Comparison of ENCODE assay signal across 16 mouse cellular contexts in the genomic region with DNA sequence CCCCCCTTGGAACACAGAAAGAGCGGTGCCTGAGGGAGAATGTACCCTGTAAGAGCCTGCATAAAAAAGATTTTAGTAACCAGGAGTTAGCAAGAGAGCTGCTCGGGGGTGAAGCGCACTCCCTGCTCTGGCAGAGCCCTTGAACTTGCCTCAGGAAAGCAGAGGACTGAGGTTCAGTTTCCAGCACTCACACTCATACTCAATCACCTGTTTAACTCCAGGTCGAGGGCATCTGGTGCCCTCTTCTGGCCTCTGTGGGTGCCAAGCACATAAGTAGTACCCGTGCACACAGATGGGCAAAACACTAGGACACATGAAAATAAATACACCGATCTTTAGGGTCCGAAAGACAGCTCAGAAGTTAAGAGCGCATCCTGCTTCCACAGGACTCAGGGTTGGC.
"Had no signal": no experiment of that assay in that cellular context is flagged by ENCODE, and none has a peak within 500 bp of the region (broad histone marks: within the 10 kb centered on the region; RNA-seq: fewer than 3 reads in every experiment).

No protein-coding gene starts in this region.

- ATAC-seq: inflammation-experienced regulatory T-cells, adult 6 months had no signal

- H3K4me1 ChIP-seq: kidney, embryonic 15.5 days; limb, embryonic 10.5 days; liver, embryonic 15.5 days; megakaryocyte, embryonic 14.5 days; midbrain, embryonic 12.5 days had no signal

- DNase-seq: kidney, adult 2 months; kidney, postnatal 25 days; lung, adult 2 months; lung, postnatal 10 days; right cerebral cortex, adult 18-20 months; right cerebral cortex, postnatal 25 days; thymus, adult 2 months; thymus, postnatal 36 days had no signal

- H3K27ac ChIP-seq: kidney, embryonic 15.5 days; limb, embryonic 10.5 days; liver, embryonic 15.5 days; macrophage; midbrain, embryonic 12.5 days had no signal

- H3K36me3 ChIP-seq: kidney, embryonic 15.5 days; limb, embryonic 10.5 days; liver, embryonic 15.5 days; midbrain, embryonic 12.5 days had no signal

- H3K4me3 ChIP-seq: kidney, embryonic 15.5 days; limb, embryonic 10.5 days; liver, embryonic 15.5 days; megakaryocyte, embryonic 14.5 days; midbrain, embryonic 12.5 days had no signal

- H3K9me3 ChIP-seq: kidney, embryonic 15.5 days; limb, embryonic 10.5 days; liver, embryonic 15.5 days; midbrain, embryonic 12.5 days had no signal

- H3K27me3 ChIP-seq: kidney, embryonic 15.5 days; liver, embryonic 15.5 days; midbrain, embryonic 12.5 days had no signal

- H3K9ac ChIP-seq: kidney, embryonic 15.5 days; liver, embryonic 15.5 days; midbrain, embryonic 12.5 days had no signal

- H3K4me2 ChIP-seq: kidney, embryonic 15.5 days; liver, embryonic 11.5 days; liver, embryonic 15.5 days; midbrain, embryonic 12.5 days had no signal
